Mouse (Mus musculus): ENCODE results near the gene Abcg1. TPM values are rescaled to one million over a fixed set of nuclear protein-coding genes. Genes with fewer than 3 reads are reported as not detected.

The Abcg1 gene
- total and polyA plus RNA-seq, 2 experiments, result 3.4 to 5.0 TPM

DNA sequence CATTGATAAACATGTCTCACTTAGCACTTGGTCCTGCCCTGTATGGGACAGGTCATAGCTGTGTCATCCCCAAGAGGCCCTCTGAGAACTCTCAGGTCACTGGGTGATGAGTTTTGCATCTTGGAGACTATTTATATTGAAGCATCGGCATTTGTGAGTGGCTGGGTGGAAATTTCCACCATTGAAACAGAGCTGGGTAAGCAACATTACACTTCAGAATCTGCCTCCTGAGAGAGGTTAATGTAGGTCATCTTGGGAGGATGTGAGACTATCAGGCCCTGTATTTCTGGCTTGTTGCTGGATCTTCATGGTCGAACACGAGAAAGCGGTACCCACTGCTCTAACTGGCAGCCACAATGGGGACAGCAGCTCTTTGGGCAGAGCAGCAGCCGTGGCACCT lies 18.0 kb downstream of the Abcg1 start:
- H3K4me1 ChIP-seq (ENCODE audit: control insufficient read depth, insufficient read depth, low read length), result peaks cover 15% of the 10 kb centered on the region; the same call in 1 of the 2 replicates
- no peak overlapping the region; the same call in 1 of the 2 replicates for H3K9ac ChIP-seq (ENCODE audit: low read depth, low read length)
- no peaks in the 10 kb centered on the region for H3K36me3 ChIP-seq (ENCODE audit: control insufficient read depth, insufficient read depth, low read length)
- no peaks in the 10 kb centered on the region; the same call in 1 of the 2 replicates for H3K79me2 ChIP-seq (ENCODE audit: control insufficient read depth, insufficient read depth, low read length)
- H3K27me3 ChIP-seq (ENCODE audit: control insufficient read depth, insufficient read depth, low read length), result no peaks in the 10 kb centered on the region
- peak overlapping the region; percentile 88 for H3K27ac ChIP-seq (replicated peaks; ENCODE audit: insufficient read depth, low read depth, low read length)
- 72% methylated on average over 5 of the region's 5 CpGs for WGBS
- peak overlapping the region; percentile 20; the same call in 1 of the 2 replicates for H3K4me3 ChIP-seq (ENCODE audit: insufficient read depth, low read depth, low read length)
- TF ChIP-seq POLR2A (IDR thresholded peaks at IDR 0.05; ENCODE audit: extremely low read depth, insufficient read depth, low read length) (no peak), CTCF (IDR thresholded peaks at IDR 0.05; ENCODE audit: low read depth, low read length) (no peak)
- DNase-seq (ENCODE audit: extremely low read depth, low read depth, low spot score), result peak; percentile 48

DNA sequence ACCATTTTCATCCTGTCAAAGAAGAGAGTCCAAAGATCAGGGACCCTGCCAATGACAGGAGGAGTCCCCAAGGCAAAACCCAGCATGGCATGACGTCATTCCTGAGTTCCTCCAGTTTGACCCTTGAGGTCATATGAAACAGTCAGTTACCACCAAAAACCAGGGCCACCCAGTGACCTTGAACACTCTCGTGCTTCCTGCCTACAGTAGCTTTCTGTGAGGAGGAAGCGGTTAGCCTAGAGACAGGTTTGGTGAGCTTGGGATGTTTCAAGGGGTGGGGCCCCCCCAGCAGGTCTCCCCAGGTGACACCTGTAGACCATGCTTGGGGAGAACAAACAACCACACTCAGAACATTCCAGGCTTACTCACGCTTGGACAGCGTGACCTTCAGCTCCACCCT lies 20.1 kb downstream of the Abcg1 start:
- TF ChIP-seq POLR2A (IDR thresholded peaks at IDR 0.05; ENCODE audit: extremely low read depth, insufficient read depth, low read length), result no peak
- TF ChIP-seq CTCF (IDR thresholded peaks at IDR 0.05; ENCODE audit: low read depth, low read length), result no peak
- H3K9ac ChIP-seq (ENCODE audit: low read depth, low read length), result no peak overlapping the region
- no peaks in the 10 kb centered on the region for H3K36me3 ChIP-seq (ENCODE audit: control insufficient read depth, insufficient read depth, low read length)
- H3K4me3 ChIP-seq (ENCODE audit: insufficient read depth, low read depth, low read length), result no peak overlapping the region
- no peak for DNase-seq (ENCODE audit: extremely low read depth, low read depth, low spot score)
- 55% methylated on average over 5 of the region's 5 CpGs for WGBS
- no peaks in the 10 kb centered on the region for H3K27me3 ChIP-seq (ENCODE audit: control insufficient read depth, insufficient read depth, low read length)
- H3K79me2 ChIP-seq (ENCODE audit: control insufficient read depth, insufficient read depth, low read length), result no peaks in the 10 kb centered on the region; the same call in 1 of the 2 replicates
- peak overlapping the region; percentile 57 for H3K27ac ChIP-seq (replicated peaks; ENCODE audit: insufficient read depth, low read depth, low read length)
- peaks cover 13% of the 10 kb centered on the region; the same call in 1 of the 2 replicates for H3K4me1 ChIP-seq (ENCODE audit: control insufficient read depth, insufficient read depth, low read length)

DNA sequence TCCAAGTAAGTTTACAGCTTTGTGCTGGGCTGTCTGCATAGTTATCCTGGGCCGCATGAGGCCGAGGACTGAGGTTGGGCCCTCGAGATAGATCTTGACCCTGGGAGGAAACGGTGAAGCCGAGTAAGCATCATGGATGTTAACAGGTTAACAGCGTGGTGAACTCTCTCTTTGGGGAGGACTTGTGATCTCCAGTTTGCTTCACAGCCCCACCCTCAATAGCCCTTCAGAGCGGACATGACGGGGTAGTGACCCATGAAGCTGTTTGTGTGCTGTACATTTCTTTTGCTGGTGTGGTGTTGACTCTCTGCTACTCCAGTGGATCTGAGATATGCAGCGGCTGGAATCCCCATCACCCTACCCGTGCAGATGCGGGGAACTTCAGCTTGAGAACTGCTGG lies 21.1 kb downstream of the Abcg1 start:
- H3K9ac ChIP-seq (ENCODE audit: low read depth, low read length), result no peak overlapping the region; the same call in 1 of the 2 replicates
- H3K4me3 ChIP-seq (ENCODE audit: insufficient read depth, low read depth, low read length), result no peak overlapping the region
- H3K27me3 ChIP-seq (ENCODE audit: control insufficient read depth, insufficient read depth, low read length), result no peaks in the 10 kb centered on the region
- no peaks in the 10 kb centered on the region for H3K36me3 ChIP-seq (ENCODE audit: control insufficient read depth, insufficient read depth, low read length)
- no peaks in the 10 kb centered on the region; the same call in 1 of the 2 replicates for H3K79me2 ChIP-seq (ENCODE audit: control insufficient read depth, insufficient read depth, low read length)
- no peak for TF ChIP-seq POLR2A (IDR thresholded peaks at IDR 0.05; ENCODE audit: extremely low read depth, insufficient read depth, low read length)
- no peak for TF ChIP-seq CTCF (IDR thresholded peaks at IDR 0.05; ENCODE audit: low read depth, low read length)
- no peak for DNase-seq (ENCODE audit: extremely low read depth, low read depth, low spot score)
- H3K4me1 ChIP-seq (ENCODE audit: control insufficient read depth, insufficient read depth, low read length), result peaks cover 13% of the 10 kb centered on the region; the same call in 1 of the 2 replicates
- WGBS, result 73% methylated on average over 11 of the region's 11 CpGs
- H3K27ac ChIP-seq (replicated peaks; ENCODE audit: insufficient read depth, low read depth, low read length), result peak overlapping the region; percentile 57

DNA sequence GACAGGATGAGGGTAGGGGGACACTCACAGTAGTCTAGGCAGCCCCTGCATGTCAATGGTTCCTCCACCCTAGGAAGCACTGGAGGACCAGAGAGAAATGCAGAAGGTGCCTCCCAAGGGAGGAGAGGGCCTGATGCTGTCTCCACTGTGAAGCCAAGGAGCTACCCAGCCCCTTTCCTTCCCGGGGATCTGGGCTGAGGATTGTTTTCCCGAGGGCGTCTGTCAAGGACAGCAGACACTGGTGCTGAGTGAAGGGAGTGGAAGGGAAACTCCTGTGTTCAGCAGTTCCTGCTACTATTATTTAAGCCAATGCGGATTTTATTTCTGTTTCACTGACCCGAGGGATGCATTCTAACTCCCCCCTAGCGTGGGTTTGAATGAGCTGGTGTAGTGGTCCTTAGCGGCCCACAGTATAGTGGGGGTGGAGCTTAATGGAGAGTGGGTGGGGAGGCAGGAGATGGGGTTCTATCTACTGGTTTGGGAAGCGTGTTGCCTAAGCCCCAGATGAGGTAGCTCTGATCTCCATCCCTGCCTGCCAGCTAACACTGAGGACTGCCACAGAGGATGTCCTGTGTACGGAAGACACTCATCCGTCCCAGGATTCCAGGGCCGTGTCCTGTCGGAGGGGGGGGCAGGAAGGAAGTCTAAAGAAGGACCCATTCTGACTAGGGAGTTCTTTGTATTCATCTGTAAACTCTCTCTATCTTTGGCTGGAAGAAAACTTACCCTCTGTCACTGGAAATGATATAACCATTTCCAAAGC lies 21.8 kb downstream of the Abcg1 start:
- Histone ChIP-seq H3K36me3 (ENCODE audit: control insufficient read depth, insufficient read depth, low read length) (no peaks in the 10 kb centered on the region), H3K4me1 (ENCODE audit: control insufficient read depth, insufficient read depth, low read length) (peaks cover 13% of the 10 kb centered on the region; the same call in 1 of the 2 replicates), H3K27me3 (ENCODE audit: control insufficient read depth, insufficient read depth, low read length) (no peaks in the 10 kb centered on the region), H3K9ac (ENCODE audit: low read depth, low read length) (no peak overlapping the region; the same call in 1 of the 2 replicates), H3K27ac (replicated peaks; ENCODE audit: insufficient read depth, low read depth, low read length) (peak overlapping the region; percentile 66), H3K79me2 (ENCODE audit: control insufficient read depth, insufficient read depth, low read length) (no peaks in the 10 kb centered on the region; the same call in 1 of the 2 replicates), H3K4me3 (ENCODE audit: insufficient read depth, low read depth, low read length) (no peak overlapping the region)
- WGBS, result 67% methylated on average over 12 of the region's 12 CpGs
- TF ChIP-seq CTCF (IDR thresholded peaks at IDR 0.05; ENCODE audit: low read depth, low read length) (no peak), POLR2A (IDR thresholded peaks at IDR 0.05; ENCODE audit: extremely low read depth, insufficient read depth, low read length) (no peak)
- DNase-seq (ENCODE audit: extremely low read depth, low read depth, low spot score), result no peak

DNA sequence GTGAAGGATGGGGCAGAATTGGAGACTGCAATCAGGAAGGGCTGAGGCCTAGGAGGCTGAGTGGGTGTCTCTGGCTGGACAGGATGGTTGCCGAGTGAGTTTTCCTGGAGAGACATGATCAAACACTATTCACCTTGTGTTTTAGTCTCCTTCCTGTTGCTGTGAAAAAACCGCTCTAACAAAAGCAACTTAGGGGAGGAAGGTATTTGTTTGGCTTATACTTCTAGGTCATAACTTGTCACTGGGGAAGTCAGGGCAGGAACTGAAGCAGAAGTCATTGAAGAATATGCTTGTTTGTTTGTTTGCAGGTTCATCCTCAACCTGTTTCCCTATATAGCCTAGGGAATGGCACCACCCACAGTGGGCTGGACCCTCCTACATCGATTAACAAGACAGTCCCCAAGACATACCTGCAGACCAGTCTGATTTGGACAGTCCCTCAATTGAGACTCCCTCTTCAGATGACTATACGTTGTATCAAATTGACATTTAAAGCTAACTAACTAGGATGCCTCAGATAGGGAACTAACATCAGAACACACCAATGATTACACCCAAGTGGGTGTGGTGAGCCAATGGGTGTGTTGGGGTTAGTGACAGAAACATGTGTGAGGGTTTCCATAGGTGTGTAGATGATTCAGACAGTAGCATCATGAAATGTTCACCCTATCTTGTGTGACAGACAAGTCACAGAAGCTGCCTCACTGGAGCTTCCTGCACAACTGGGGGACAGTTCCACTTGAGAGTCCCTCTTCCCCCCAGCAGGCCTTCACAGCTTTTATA lies 25.0 kb downstream of the Abcg1 start:
- DNase-seq (ENCODE audit: extremely low read depth, low read depth, low spot score), result no peak
- Histone ChIP-seq H3K4me1 (ENCODE audit: control insufficient read depth, insufficient read depth, low read length) (peaks cover 6% of the 10 kb centered on the region; the same call in 1 of the 2 replicates), H3K4me3 (ENCODE audit: insufficient read depth, low read depth, low read length) (no peak overlapping the region), H3K27me3 (ENCODE audit: control insufficient read depth, insufficient read depth, low read length) (no peaks in the 10 kb centered on the region), H3K27ac (replicated peaks; ENCODE audit: insufficient read depth, low read depth, low read length) (no peak overlapping the region), H3K9ac (ENCODE audit: low read depth, low read length) (no peak overlapping the region), H3K36me3 (ENCODE audit: control insufficient read depth, insufficient read depth, low read length) (no peaks in the 10 kb centered on the region), H3K79me2 (ENCODE audit: control insufficient read depth, insufficient read depth, low read length) (peaks cover 4% of the 10 kb centered on the region; the same call in 1 of the 2 replicates)
- whole genome bisulfite sequencing, result 82% methylated on average over 4 of the region's 4 CpGs
- no peak for TF ChIP-seq CTCF (IDR thresholded peaks at IDR 0.05; ENCODE audit: low read depth, low read length)
- TF ChIP-seq POLR2A (IDR thresholded peaks at IDR 0.05; ENCODE audit: extremely low read depth, insufficient read depth, low read length), result no peak
